Mouse (Mus musculus) cerebellum, postnatal 25 days (tissue): ENCODE data around the gene S100a1.

Experiments
- DNase-seq, 2 experiments: peaks; one replicate each; pipeline ENCODE4 v3.0.0; 2021; ENCODE audit warnings: mixed read lengths in 2 of 2

The S100a1 gene

GRCm38 (mm10) chr3:90464552-90465080, 49.6 kb downstream of the S100a1 start:
- DNase-seq: no peak

GRCm38 (mm10) chr3:90462579-90462978, 51.6 kb downstream of the S100a1 start:
- DNase-seq: no peak

- DNase-seq: no peak
Measured at GRCm38 (mm10) chr3:90461935-90462334, 52.3 kb downstream of the S100a1 start.
